Mouse (Mus musculus) ES-CJ7 (cell line): Measurements from ENCODE around the gene Dusp11.
A peak's percentile ranks its signal among the peaks of the same experiment; 100 is the strongest.
"Not testable (repeated sequence)": the region's sequence is repeated elsewhere in the genome, so short reads cannot be mapped to it uniquely, and the experiment has no call there.

Experiments
- DNase-seq: peaks from one replicate; pipeline ENCODE4 v3.0.0; 2011; ENCODE audit warnings: low read depth, low spot score

Gene Dusp11

DNA sequence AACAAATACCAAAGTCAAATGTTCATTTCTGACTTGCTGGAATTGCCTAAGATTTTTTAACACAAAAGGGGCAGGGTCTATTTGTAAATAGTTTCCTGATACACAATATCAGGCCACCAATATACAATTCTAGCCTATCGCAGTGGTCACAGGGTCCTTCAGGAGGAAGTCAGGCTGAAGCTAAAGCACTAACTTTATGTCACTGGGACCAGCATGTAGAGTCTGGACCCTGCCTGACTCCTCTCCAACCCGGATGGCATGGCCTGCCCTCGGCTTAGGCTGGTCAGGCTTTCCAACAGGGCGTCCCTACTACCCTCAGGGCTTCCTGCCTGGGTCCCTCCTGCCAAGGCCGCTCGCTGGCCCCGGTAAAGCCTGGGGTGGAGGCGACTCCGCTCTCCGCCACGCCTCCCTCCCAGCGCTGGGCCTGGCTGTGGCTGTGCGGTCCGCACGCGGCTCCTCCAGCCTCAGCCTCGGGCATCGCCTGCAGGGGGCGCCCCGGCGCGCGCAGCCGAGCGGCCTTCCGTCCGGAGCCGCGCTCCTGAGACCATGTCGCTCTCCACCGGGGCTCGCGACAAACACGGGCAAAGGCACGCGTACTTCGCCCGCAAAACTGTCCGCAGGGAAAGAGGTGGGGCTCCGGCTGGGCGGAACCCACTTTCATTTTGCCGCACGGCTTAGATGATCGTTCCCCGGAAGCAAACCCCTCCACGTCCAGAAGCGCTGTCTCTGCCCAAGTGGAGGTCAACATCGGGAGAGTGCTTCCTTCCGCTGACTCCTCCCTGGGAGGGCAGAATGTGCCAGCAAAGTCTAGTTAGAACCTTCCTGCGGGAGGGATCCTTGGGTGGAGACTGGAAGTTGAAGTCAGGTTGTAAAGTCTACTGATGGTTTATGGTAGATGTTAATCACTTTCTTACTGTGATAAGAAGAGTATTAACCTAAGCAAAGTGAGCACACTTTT is 24.7 kb downstream of the Dusp11 start:
- peak; percentile 89 for DNase-seq

DNA sequence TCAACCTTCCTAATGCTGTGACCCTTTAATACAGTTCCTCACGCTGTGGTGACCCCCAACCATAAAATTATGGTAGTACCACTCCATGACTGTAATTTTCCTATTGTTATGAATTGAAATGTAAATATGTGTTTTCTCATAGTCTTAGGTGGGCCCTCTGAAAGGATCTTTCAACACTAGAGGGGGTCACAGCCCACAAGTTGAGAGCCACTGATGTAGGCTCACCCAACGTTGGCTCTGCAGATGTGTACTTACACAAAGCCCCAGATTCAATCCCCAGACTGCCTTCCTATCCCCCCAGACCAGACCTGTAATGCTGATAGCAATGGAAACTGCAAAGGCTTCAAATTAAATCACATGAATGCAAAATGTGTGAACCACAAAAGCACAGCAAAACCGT is 25.8 kb downstream of the Dusp11 start:
- DNase-seq = no peak

DNA sequence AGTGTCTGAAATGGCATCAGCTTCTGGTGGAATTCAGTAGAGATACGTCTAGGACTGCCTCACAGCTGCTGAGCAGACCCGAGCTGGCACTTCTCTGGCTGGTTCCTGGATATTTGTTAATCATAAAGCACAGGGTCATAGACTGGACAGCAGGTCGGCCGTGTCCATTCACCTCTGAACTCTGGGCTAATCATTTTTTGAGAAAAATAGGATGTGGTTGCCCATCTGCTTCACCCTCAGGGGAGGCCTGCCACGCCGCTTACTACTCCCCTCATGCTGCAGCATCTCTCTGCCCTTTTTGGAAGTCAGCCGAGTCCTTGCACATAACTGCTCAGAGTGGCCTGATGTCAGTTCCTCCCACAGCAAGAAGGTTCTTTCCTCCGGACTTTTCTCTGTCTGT is 27.4 kb downstream of the Dusp11 start:
- DNase-seq = no peak

DNA sequence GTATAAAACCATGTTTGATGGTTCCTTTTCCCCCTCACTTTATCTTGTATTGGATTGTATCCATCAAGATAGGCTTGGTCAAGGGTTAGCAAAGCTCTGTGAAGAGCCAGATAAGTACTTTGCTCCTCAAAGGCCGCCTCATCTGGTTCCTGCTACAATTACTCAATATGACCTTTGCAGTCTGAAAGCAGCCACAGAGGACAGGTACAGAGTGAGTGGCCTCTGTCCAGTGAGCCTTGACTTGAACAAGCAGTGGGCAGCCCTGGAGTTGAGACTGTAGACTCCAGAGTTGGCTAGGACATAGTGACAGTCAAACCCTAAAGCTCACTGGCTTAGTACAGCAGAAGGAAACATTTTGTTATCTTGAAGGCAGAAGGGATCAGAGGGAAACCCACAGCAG is 32.2 kb downstream of the Dusp11 start:
- no peak for DNase-seq

DNA sequence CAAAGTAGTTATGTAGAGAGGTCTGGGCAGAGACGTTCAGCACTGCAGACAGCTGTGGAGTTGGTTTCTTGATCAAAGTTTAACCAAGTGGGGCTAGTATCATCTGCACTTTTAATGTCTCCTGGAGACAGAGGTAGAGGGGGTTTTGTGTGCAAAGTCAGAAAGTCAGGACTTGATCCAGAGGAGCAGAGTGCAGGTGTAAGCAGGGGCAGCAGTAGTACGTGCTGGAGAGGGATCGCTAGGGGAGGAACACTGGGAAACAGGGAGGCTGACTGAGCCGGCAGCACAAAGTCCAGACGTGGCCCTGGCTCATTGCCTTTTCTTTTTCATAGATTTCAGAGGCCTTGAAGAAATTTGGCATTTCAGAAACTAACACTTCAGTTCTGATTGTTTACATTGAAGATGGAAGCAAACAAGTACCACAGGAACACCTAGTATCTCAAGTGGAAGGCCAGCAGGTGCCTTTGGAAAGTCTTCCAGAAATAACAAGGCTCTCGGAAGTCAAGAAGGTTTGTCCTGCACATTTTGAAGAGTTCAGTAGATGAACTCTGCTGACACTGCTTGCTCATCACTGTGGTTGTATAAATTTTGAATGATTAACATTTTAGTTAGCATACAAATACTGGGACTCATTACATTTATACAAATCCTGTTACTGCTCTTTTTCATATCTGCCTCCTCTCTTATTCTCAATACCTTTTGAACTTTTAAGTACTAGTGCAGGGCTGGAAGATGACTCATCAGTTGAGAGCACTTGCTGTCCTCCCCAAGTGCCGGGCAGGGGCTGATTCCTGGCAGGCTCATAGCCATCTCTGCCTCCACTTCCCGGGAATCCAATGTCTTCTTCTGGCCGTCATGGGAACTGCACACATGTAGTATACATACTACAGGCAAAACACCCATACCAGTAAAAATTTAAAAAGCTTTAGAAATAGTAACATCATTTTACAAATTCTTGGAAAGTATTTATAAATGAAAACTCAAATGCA is 33.7 kb downstream of the Dusp11 start:
- no peak for DNase-seq

DNA sequence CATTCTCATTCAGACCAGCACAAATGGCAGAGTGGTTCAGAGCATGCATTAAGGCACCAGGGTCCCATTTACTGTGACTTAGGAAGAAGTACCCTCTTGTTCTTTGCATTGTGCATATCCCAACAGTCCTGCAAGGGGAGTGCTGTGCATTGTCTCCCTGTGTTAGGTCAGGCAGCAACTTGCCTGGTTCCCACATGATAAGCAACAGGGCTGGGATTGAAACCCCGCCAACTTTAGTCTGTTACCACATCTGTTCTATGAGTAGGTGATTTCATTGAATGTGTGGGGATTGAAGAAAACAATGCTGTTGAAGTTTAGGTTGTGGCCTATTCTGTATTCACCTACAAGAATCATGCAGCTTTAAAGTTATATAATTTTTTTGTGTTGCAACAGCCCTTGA is 34.8 kb downstream of the Dusp11 start:
- DNase-seq = no peak

DNA sequence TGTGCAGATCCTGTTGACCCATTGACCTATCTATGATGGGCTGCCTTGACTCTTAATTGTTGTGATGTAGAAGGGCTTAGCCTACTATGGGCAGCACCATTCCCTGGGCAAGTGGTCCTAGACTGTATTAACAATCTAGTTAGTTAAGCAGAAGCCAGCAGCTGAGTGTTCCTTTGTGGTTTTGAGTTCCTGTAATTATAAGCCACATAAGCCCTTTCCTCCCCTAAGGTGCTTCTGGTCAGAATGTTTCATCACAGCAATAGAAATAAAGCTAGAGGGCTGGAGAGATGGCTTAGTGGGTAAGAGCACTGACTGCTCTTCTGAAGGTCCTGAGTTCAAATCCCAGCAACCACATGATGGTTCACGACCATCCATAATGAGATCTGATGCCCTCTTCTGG is 37.8 kb downstream of the Dusp11 start:
- DNase-seq = no peak

DNA sequence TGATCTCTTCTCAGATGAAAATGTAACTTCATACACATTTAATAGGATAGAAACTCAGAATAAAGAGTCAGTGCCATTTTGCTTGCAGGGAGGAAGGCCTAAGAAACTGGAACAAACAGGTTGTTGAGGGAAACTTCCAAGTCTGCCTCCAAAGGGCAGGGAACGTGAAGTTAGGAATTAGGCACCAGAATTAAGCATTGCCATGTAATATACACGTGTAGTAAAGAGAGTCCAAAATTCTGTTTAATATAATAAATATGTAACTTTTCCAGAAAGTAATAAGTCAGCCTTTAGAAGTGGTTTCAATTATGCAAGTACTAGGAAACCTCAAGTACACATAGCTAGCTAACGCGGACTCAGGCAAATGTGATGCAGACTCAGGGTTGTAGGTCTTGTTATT is 42.1 kb downstream of the Dusp11 start:
- DNase-seq = no peak

DNA sequence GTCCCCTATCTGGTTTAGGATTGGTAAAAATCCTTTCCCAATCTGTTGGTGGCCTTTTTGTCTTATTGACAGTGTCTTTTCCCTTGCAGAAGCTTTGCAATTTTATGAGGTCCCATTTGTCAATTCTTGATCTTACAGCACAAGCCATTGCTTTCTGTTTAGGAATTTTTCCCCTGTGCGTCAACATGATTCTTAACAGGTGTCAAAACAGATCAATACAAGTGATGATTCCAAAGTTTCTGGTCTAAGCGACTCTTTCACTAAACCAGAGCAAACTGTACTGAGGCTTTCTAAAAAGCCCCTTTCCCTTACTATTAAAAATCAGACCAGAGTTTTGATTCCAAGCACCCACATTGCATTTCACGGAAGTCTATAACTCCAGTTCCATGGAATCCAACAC is 43.1 kb downstream of the Dusp11 start:
- not testable (repeated sequence) for DNase-seq

DNA sequence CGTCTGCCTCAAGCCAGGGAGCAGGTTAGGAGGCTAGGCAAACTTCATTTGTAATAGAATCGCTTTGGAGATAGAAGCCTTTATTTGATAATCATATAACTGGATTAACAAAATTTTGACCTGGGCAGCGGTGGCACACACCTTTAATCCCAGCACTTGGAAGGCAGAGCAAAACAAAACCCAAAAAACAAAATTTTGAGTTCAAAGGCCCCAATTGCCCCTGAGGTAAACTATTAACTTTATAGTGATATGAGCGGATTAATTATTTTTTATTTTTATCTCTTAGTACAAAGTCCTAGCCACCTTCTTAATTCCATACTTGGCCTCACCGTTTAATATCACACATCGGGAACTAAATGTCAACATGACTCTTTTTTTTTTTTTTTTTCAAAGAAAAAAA is 44.9 kb downstream of the Dusp11 start:
- DNase-seq = no peak

DNA sequence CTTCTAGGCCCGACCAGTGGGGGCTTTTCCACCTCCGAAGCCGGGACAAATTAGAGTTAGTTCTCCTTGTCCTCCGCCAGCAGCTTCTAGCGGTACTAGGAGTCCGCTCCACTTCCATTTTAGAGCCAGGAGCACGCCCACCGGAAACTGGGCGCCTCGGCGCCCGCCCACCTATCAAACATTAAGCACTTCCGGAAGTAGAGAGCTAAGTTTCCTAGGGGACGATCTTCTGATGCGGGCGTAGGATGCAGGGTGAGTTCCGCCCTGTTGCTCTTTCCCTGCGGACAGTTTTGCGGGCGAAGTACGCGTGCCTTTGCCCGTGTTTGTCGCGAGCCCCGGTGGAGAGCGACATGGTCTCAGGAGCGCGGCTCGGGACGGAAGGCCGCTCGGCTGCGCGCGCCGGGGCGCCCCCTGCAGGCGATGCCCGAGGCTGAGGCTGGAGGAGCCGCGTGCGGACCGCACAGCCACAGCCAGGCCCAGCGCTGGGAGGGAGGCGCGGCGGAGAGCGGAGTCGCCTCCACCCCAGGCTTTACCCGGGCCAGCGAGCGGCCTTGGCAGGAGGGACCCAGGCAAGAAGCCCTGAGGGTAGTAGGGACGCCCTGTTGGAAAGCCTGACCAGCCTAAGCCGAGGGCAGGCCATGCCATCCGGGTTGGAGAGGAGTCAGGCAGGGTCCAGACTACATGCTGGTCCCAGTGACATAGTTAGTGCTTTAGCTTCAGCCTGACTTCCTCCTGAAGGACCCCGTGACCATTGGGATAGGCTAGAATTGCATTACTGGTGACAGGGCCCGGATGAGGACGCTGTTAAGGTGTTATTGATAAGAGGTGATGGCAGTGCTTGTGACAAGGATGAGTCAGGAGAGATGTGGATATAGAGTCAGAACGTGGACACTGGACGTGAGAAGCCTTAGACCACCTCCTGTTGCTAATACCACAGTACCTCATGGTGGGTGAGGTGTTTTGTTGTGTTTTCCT is 45.6 kb downstream of the Dusp11 start, which contains the start of gene Nat8f1:
TSS of gene Nat8f1 (minus strand) at position 149 of the 975 bp plus-strand sequence.
- peak; percentile 90 for DNase-seq

DNA sequence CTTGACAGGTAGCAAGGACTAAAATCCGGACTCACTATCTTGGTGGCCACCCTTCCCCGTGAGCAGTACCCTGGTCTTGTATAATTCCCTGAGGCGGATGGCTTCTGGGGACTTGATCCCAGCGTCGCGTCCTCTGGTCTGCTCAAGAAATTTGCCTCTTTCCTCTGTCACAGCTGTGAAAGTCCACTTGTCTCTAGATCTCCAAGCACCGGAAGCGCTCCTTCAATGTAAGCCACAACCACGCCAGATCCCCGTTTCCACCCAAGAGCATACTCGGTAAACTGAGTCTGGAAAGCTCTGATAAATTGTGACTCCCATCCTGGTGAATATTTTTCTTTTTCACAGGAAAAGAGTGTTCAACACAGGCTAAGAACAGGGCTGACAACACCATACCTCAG is 46.3 kb downstream of the Dusp11 start:
- no peak for DNase-seq

DNA sequence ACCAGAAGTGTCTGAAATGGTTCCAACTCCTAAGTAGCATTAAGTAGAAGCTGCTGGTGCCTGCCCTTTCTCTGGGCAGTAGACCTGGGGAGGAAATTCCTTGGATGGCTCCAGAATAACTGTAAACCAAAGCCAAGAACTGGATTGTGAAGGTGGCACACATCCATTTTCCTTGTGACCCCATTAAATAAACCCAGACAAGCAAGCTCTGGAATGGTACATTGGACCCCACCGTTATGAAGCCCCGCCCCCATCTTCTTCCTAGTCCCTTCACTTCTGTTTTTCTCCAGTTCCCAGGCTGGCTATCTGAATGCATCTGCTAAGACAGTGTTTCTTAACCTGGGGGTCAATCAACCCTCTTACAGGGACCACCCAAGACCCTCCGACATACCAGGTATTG is 49.9 kb downstream of the Dusp11 start, which contains the start of gene Tprkb:
TSS of gene Tprkb (plus strand) at position 279 of the 400 bp plus-strand sequence.
- DNase-seq = no peak

DNA sequence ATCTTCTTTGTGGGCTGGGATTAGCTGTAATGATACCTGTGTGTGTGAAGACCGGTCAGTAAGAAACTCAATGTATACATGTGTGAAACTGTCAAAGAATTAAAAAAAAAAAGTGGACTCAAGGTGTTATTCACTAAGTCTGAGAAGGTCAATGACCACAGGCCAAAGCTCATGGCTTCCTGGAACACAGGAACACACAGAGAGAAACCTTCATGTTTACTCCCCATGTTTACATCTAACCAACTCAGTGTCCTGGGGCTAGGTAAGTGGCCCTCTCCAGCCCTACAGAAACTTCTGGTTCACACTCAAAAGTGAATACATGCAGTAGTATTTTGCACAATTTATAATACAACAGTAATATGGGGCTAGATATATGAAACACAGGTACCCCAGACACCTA is 51.8 kb downstream of the Dusp11 start:
- DNase-seq = no peak

DNA sequence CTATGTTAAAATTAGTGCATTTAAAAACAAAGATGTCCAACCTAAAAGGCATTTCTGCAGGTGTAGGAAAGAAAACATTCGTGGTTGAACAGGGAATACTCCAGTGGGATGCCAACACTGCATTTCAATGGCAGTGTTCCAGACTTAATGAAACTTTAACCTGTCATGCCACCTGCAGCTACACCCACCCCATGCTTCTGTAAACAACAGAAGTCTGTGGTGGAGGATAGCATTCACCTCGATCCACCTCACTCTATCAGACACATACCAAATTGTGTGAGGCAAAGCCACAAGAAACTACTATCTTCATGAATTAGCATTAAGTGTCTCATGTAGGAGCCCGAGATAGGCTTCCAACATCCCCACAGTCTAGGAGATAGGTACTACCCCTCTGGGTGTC is 53.1 kb downstream of the Dusp11 start:
- DNase-seq = no peak

DNA sequence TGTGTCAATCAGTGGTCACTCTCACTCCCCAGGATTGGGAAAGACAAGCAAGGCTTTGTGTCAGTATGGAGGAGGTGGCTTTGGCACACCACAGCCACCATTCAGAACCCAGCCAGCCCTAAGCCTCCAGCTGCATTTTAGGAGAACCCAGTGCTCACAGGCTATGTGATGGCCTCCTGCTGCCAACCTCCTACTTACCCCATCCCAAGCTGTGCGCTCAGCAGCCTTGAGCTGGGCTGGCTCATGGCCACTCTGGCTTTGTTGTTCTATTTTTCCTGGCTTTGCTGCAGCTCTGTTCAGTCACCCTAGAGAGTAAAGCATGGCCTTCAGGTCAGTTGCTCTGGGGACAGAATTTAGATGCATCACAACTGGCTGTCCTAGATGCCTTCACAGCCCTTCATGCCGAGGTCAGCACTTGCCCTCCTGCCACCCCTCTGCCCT is 54.5 kb downstream of the Dusp11 start:
- not testable (repeated sequence) for DNase-seq

DNA sequence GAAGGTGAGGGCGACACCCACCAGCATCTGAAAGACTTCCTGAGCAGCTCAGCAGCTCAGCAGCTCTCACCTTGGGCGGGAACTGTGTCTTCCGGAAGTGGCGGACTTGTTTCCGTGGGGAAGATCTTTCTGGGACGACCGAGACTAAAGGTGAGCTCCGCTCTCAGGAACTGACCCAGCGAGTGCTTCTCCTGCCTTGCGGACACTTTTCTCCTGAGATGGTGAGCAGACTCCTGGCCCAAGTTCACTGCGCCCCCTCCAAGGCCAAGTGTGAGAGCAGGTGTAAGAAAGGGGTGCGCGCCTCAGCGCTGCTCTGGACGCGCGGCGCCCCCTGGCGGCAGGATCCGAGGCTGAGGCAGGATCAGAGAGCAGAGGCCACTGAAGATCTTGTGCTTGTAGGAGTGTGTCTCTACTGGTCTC is 56.8 kb downstream of the Dusp11 start, which contains the start of gene Nat8f4:
TSS of gene Nat8f4 (minus strand) at position 243 of the 420 bp plus-strand sequence.
- DNase-seq = peak; percentile 75

DNA sequence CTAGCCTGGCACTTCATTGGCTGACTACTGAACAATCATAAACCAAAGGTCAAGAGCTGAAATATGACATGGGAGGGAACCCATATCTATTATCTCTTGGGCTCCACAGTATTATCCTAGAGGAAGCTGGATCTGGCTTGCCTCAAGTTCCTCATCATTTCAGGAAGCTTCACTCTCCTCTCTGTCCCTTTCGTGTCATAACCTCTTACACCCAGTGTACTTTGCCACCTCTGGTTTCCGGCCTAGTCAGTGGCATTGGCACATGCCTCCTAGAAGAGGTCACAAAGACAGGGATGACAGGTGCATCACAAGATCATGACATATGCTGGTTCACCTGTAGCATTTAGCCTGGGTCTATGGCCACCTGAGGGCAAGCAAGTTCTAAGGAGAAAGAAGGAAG is 59.2 kb downstream of the Dusp11 start:
- no peak for DNase-seq

DNA sequence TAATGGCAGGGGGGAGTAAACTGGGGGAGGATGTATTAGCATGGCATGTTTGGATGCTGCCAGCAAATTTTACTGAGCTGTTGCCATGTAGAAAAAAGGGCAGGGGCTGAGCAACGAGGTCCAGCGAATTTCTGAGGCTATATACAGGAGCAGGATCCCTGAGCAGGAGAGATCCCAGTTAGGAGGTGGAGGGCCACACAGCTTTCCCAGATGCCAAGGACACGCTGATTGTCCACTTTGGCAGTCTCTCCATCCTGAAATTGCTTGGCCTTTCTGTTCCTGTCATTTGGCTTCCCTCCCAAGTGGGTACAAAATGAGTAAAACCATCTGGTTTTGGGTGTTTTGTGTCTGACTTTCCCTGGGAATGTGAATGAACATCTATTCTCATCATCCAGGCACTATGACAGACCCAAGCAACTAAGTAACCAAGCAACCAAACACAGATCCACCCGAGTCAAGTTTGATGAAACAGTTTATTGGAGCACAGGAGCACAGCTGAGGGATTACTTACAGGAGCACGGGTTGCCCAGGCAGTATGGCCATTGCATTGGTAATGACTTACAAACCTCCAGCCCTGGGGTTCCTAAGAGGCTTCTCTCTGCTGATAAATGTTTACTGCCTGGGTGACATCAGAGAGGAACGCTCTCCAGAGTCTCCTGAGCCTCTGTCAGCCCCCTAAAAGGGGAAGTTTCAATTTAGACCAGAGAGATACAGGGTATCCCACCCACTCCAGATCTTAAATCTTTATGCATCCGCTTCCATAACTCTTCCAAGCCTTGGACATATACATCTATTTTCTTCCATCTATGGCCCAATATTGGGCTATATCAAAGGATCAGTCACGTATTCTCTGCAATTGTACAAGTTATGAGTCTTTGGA is 62.6 kb downstream of the Dusp11 start:
- not testable (repeated sequence) for DNase-seq
